Mouse (Mus musculus) heart, embryonic 11.5 days (tissue): ENCODE measurements around the gene Ryr2. TPM values are rescaled to one million over a fixed set of nuclear protein-coding genes. Genes with fewer than 3 reads are reported as not detected.

Experiments used
- ATAC-seq: fragments of 200-750 bp; cut with Nextera tagmentation; replicated peaks from 2 replicates; pipeline ENCODE4 v1.8.0; 2017; ENCODE audit warnings: moderate library complexity; ENCODE audit not compliant: insufficient number of reproducible peaks, low FRiP score, low TSS enrichment
- H3K27ac ChIP-seq: fragments of 300-500 bp; sonication (generic); 2 replicates; pipeline ENCODE4 v1.5.1; 2014; ENCODE audit warnings: mild to moderate bottlenecking, low read depth, low read length
- H3K27me3 ChIP-seq: fragments of 300-500 bp; sonication (generic); 2 replicates; pipeline ENCODE4 v1.6.1; 2014; ENCODE audit warnings: mild to moderate bottlenecking, low read length, mixed read lengths; ENCODE audit not compliant: control insufficient read depth, insufficient read depth
- H3K36me3 ChIP-seq: fragments of 300-500 bp; sonication (generic); 2 replicates; pipeline ENCODE4 v1.6.1; 2014; ENCODE audit warnings: mild to moderate bottlenecking, low read length, moderate library complexity, mixed read lengths; ENCODE audit not compliant: control insufficient read depth, insufficient read depth
- H3K4me1 ChIP-seq: fragments of 300-500 bp; sonication (generic); 2 replicates; pipeline ENCODE4 v1.6.1; 2014; ENCODE audit warnings: low read length; ENCODE audit not compliant: control insufficient read depth, insufficient read depth
- H3K4me2 ChIP-seq: fragments of 300-500 bp; sonication (generic); 2 replicates; pipeline ENCODE4 v1.6.1; 2014; ENCODE audit warnings: mild to moderate bottlenecking, moderate library complexity
- H3K4me3 ChIP-seq: fragments of 300-500 bp; sonication (generic); 2 replicates; pipeline ENCODE4 v1.5.1; 2014; ENCODE audit warnings: low read depth, low read length
- H3K9ac ChIP-seq: fragments of 300-500 bp; sonication (generic); 2 replicates; pipeline ENCODE4 v1.6.1; 2014; ENCODE audit warnings: mild to moderate bottlenecking, low read depth, low read length, moderate library complexity
- H3K9me3 ChIP-seq: fragments of 300-500 bp; sonication (generic); replicated peaks from 2 replicates; pipeline ENCODE4 v1.6.1; 2016; ENCODE audit warnings: low read length; ENCODE audit not compliant: control insufficient read depth
- WGBS: fragments of 180-500 bp; shearing (Covaris S2); extraction: QIAGEN DNeasy Blood & Tissue Kit; methylation state at CpG from one replicate; pipeline ENCODE4 v1.1.7; 2014; ENCODE audit not compliant: insufficient replicate concordance; 5-methylcytosine and 5-hydroxymethylcytosine counted together
- polyA plus RNA-seq: library from polyadenylated mRNA; unstranded; fragments of >200 nt; fragmentation: Nextera tagmentation; extraction: Ambion mirVana; gene quantifications from 2 replicates; pipeline ENCODE4 v1.2.1, GENCODE M21; 2014

Gene Ryr2
- polyA plus RNA-seq, 1 experiment from 2014 or later = 46.7 TPM

GRCm38 (mm10) chr13:11696496-11696895 is 410.2 kb downstream of the Ryr2 start:
- Histone ChIP-seq H3K4me3 (no peak overlapping the region), H3K36me3 (0 out of 2 replicates have a peak, but pooled peaks cover 3% of the 10 kb centered on the region), H3K9me3 (no peaks in the 10 kb centered on the region), H3K27ac (no peak overlapping the region), H3K9ac (no peak overlapping the region), H3K27me3 (no peaks in the 10 kb centered on the region), H3K4me2 (no peak overlapping the region), H3K4me1 (no peaks in the 10 kb centered on the region)
- ATAC-seq = no peak
- 80% methylated on average over 1 of the region's 1 CpGs for whole genome bisulfite sequencing

GRCm38 (mm10) chr13:11681802-11682201 is 424.9 kb downstream of the Ryr2 start:
- H3K4me3 ChIP-seq = no peak overlapping the region
- no peaks in the 10 kb centered on the region for H3K9me3 ChIP-seq
- no peak overlapping the region for H3K4me2 ChIP-seq
- 82% methylated on average over 4 of the region's 4 CpGs for WGBS
- no peak overlapping the region for H3K27ac ChIP-seq
- H3K9ac ChIP-seq = no peak overlapping the region
- no peak for ATAC-seq
- no peaks in the 10 kb centered on the region; the same call in 1 of the 2 replicates for H3K36me3 ChIP-seq
- no peaks in the 10 kb centered on the region for H3K27me3 ChIP-seq
- H3K4me1 ChIP-seq = no peaks in the 10 kb centered on the region

GRCm38 (mm10) chr13:11662815-11663214 is 443.9 kb downstream of the Ryr2 start:
- Histone ChIP-seq H3K9me3 (no peaks in the 10 kb centered on the region), H3K36me3 (no peaks in the 10 kb centered on the region; the same call in 1 of the 2 replicates), H3K4me3 (no peak overlapping the region), H3K27me3 (no peaks in the 10 kb centered on the region), H3K27ac (no peak overlapping the region), H3K9ac (no peak overlapping the region), H3K4me2 (no peak overlapping the region), H3K4me1 (no peaks in the 10 kb centered on the region)
- ATAC-seq = no peak

- WGBS = 88% methylated on average over 1 of the region's 1 CpGs
- no peak for ATAC-seq
- Histone ChIP-seq H3K4me3 (no peak overlapping the region), H3K4me1 (no peaks in the 10 kb centered on the region), H3K36me3 (no peaks in the 10 kb centered on the region; the same call in 1 of the 2 replicates), H3K27ac (no peak overlapping the region), H3K4me2 (no peak overlapping the region), H3K9me3 (no peaks in the 10 kb centered on the region), H3K9ac (no peak overlapping the region), H3K27me3 (no peaks in the 10 kb centered on the region)
These were observed 461.9 kb downstream of the Ryr2 start for GRCm38 (mm10) chr13:11644846-11645245.

- ATAC-seq = no peak
- Histone ChIP-seq H3K27ac (no peak overlapping the region), H3K36me3 (peaks cover 4% of the 10 kb centered on the region; the same call in 1 of the 2 replicates), H3K27me3 (no peaks in the 10 kb centered on the region), H3K4me1 (no peaks in the 10 kb centered on the region), H3K9me3 (no peaks in the 10 kb centered on the region), H3K4me2 (no peak overlapping the region), H3K4me3 (no peak overlapping the region), H3K9ac (no peak overlapping the region)
- 86% methylated on average over 5 of the region's 5 CpGs for WGBS
These were observed 470.4 kb downstream of the Ryr2 start for GRCm38 (mm10) chr13:11636383-11636782.

GRCm38 (mm10) chr13:11624513-11624912 is 482.2 kb downstream of the Ryr2 start:
- no peaks in the 10 kb centered on the region for H3K9me3 ChIP-seq
- H3K4me3 ChIP-seq = no peak overlapping the region
- no peak for ATAC-seq
- H3K4me1 ChIP-seq = no peaks in the 10 kb centered on the region
- 86% methylated on average over 7 of the region's 7 CpGs for WGBS
- no peak overlapping the region for H3K4me2 ChIP-seq
- H3K9ac ChIP-seq = no peak overlapping the region
- no peak overlapping the region for H3K27ac ChIP-seq
- no peaks in the 10 kb centered on the region for H3K27me3 ChIP-seq
- H3K36me3 ChIP-seq = no peaks in the 10 kb centered on the region; the same call in 1 of the 2 replicates

- 82% methylated on average over 9 of the region's 9 CpGs for WGBS
- no peak for ATAC-seq
- H3K4me1 ChIP-seq = no peaks in the 10 kb centered on the region
- no peak overlapping the region for H3K9ac ChIP-seq
- no peak overlapping the region for H3K4me2 ChIP-seq
- H3K27me3 ChIP-seq = no peaks in the 10 kb centered on the region
- no peaks in the 10 kb centered on the region for H3K9me3 ChIP-seq
- no peak overlapping the region for H3K27ac ChIP-seq
- H3K4me3 ChIP-seq = no peak overlapping the region
- H3K36me3 ChIP-seq = peaks cover 25% of the 10 kb centered on the region
These were observed 511.3 kb downstream of the Ryr2 start for GRCm38 (mm10) chr13:11595431-11595830.

GRCm38 (mm10) chr13:11585283-11585682 is 521.5 kb downstream of the Ryr2 start:
- H3K4me2 ChIP-seq = no peak overlapping the region
- 0 out of 2 replicates have a peak, but pooled peaks cover 3% of the 10 kb centered on the region for H3K4me1 ChIP-seq
- H3K9me3 ChIP-seq = no peaks in the 10 kb centered on the region
- whole genome bisulfite sequencing = 46% methylated on average over 7 of the region's 7 CpGs
- peaks cover 10% of the 10 kb centered on the region for H3K36me3 ChIP-seq
- H3K27me3 ChIP-seq = no peaks in the 10 kb centered on the region
- no peak for ATAC-seq
- H3K27ac ChIP-seq = no peak overlapping the region
- H3K4me3 ChIP-seq = no peak overlapping the region
- H3K9ac ChIP-seq = no peak overlapping the region

- Histone ChIP-seq H3K27me3 (no peaks in the 10 kb centered on the region), H3K9ac (no peak overlapping the region), H3K27ac (no peak overlapping the region), H3K4me2 (no peak overlapping the region), H3K9me3 (no peaks in the 10 kb centered on the region), H3K4me1 (no peaks in the 10 kb centered on the region), H3K36me3 (no peaks in the 10 kb centered on the region; the same call in 1 of the 2 replicates), H3K4me3 (no peak overlapping the region)
- 39% methylated on average over 2 of the region's 2 CpGs for WGBS
- no peak for ATAC-seq
These were observed 534.2 kb downstream of the Ryr2 start for GRCm38 (mm10) chr13:11572552-11572951.
